14 mouse cellular contexts compared by ENCODE assay signal in the genomic region with DNA sequence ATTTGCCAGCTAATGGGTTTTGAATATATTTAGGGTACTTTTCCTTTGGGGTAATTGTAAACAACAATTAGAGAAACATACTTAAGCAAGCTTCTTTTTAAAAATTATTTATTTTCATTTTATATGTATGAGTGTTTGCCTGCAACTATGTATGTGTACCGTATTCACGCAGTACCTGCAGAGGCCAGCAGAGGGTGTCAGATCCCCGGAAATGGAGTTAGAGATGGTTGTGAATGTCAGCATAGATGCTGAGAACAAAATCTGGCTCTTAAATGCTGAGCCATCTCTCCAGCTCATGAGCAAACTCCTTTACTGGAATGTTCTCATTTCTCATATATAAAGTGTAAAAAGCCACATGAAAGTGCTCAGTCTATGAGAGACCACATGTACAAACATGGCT. TPM values are rescaled to one million over a fixed set of nuclear protein-coding genes. Genes with fewer than 3 reads are reported as not detected.
DNase-seq lines count a peak whose midpoint lies in the region; TF ChIP-seq lines count a peak whose summit lies in the region.
"Had no signal": no experiment of that assay in that cellular context is flagged by ENCODE, and none has a peak within 500 bp of the region (broad histone marks: within the 10 kb centered on the region; RNA-seq: fewer than 3 reads in every experiment).

No protein-coding gene starts in this region.

- H3K4me3 ChIP-seq in kidney, adult 2 months (ENCODE audit: insufficient read depth, low read depth, low read length), result no peak overlapping the region
- H3K4me3 ChIP-seq: neural tube, embryonic 12.5 days had no signal

- no peak overlapping the region for H3K27ac ChIP-seq in kidney, adult 2 months (ENCODE audit: insufficient read depth, low read depth, low read length)
- H3K27ac ChIP-seq: neural tube, embryonic 12.5 days had no signal

- 88% methylated on average over 3 of the region's 3 CpGs for WGBS in kidney, adult 2 months

- H3K27me3 ChIP-seq in kidney, adult 2 months (replicated peaks; ENCODE audit: control insufficient read depth, insufficient read depth, low read length), result no peaks in the 10 kb centered on the region
- H3K27me3 ChIP-seq: neural tube, embryonic 12.5 days had no signal

- no peaks in the 10 kb centered on the region for H3K36me3 ChIP-seq in kidney, adult 2 months (ENCODE audit: control insufficient read depth, insufficient read depth, low read length)
- H3K36me3 ChIP-seq: neural tube, embryonic 12.5 days had no signal

- no peaks in the 10 kb centered on the region for H3K4me1 ChIP-seq in kidney, adult 2 months (ENCODE audit: control insufficient read depth, insufficient read depth, low read length)
- H3K4me1 ChIP-seq: neural tube, embryonic 12.5 days had no signal

- no peak for TF ChIP-seq POLR2A in kidney, adult 2 months (IDR thresholded peaks at IDR 0.05; ENCODE audit: low read depth, low read length)
- no peak for TF ChIP-seq POLR2A in brain, embryonic 14.5 days (IDR thresholded peaks at IDR 0.05; ENCODE audit: borderline replicate concordance, extremely low read depth, insufficient read depth, insufficient read length, poor library complexity, severe bottlenecking)

- 0 out of 2 replicates have a peak, but pooled peaks have one; percentile 20 for TF ChIP-seq CTCF in kidney, adult 2 months (conservative IDR thresholded peaks at IDR 0.05; ENCODE audit: insufficient read depth, insufficient read length, low read depth, low read length)
- TF ChIP-seq CTCF in brain, embryonic 14.5 days (IDR thresholded peaks at IDR 0.05; ENCODE audit: borderline replicate concordance, extremely low read depth, insufficient read depth, insufficient read length), result peak; percentile 38; the same call in 1 of the 2 replicates

- DNase-seq in kidney, adult 2 months, result no peak
- no peak for DNase-seq in kidney, postnatal 4 days
- peak; percentile 38 for DNase-seq in 3T3-L1 (ENCODE audit: low read depth, low spot score)
- peak; percentile 25 for DNase-seq in CD4-positive helper T cell, adult 2 months (ENCODE audit: low read depth, low spot score)
- DNase-seq in brain, embryonic 14.5 days (ENCODE audit: low read depth), result no peak
- DNase-seq in yolk sac, embryonic 10.5 days (ENCODE audit: low spot score), result no peak
- no peak for DNase-seq in frontal cortex, postnatal 36 days (ENCODE audit: low spot score in 2 of 2)
- DNase-seq in cerebellum, adult 9-11 months, result no peak
- DNase-seq: cerebellum, adult 9-10 months; gastrocnemius, postnatal 10 days; lung, postnatal 4 days; right cerebral cortex, postnatal 4 days had no signal

RNA-seq across cellular contexts. Expression of gene Ndufa9, which starts 42.2 kb away (rescaled TPM):
- polyA plus RNA-seq in kidney, adult 2 months (2012; rRNA removed), result 280 and 346 TPM in 2 replicates
- polyA plus RNA-seq in brain, embryonic 14.5 days (2012; rRNA removed), result 95.3 and 99.2 TPM in 2 replicates

RNA-seq across cellular contexts. Expression of gene Akap3, which starts 46.1 kb away (rescaled TPM):
- polyA plus RNA-seq in kidney, adult 2 months (2012; rRNA removed), result 0.11 and 0.18 TPM in 2 replicates
- polyA plus RNA-seq in brain, embryonic 14.5 days (2012; rRNA removed), result 0.11 and 0.16 TPM in 2 replicates
- polyA plus RNA-seq: heart, postnatal 0 days had no signal

Comparison
In these comparisons a context has a peak if more than half of its experiments do, and no peak if none do; other contexts are left out.
1. DNase-seq: peak in 3T3-L1 (single experiment) and CD4-positive helper T cell, adult 2 months (single experiment); none in kidney, adult 2 months (single experiment), kidney, postnatal 4 days (0 of 2), brain, embryonic 14.5 days (single experiment), yolk sac, embryonic 10.5 days (single experiment), frontal cortex, postnatal 36 days (0 of 2) and cerebellum, adult 9-11 months (single experiment).